28 mouse cellular contexts compared by ENCODE assay signal in genomic region chr2:5388381-5388780, GRCm38 (mm10).
"Had no signal": no experiment of that assay in that cellular context is flagged by ENCODE, and none has a peak within 500 bp of the region (broad histone marks: within the 10 kb centered on the region; RNA-seq: fewer than 3 reads in every experiment).

No protein-coding gene starts in this region.

- H3K4me1 ChIP-seq: heart, embryonic 10.5 days; hindbrain, embryonic 10.5 days; hindbrain, embryonic 12.5 days; intestine, embryonic 15.5 days; liver, embryonic 13.5 days; liver, embryonic 15.5 days had no signal

- H3K36me3 ChIP-seq: heart, embryonic 10.5 days; heart, embryonic 12.5 days; hindbrain, embryonic 10.5 days; hindbrain, embryonic 12.5 days; intestine, embryonic 15.5 days; limb, embryonic 10.5 days; limb, embryonic 12.5 days; liver, embryonic 13.5 days; liver, embryonic 15.5 days had no signal

- H3K27ac ChIP-seq: gastrocnemius, adult 2 months; heart, embryonic 10.5 days; hindbrain, embryonic 10.5 days; hindbrain, embryonic 12.5 days; hindbrain, embryonic 14.5 days; intestine, embryonic 15.5 days; left cerebral cortex, adult 2 months; limb, embryonic 10.5 days; limb, embryonic 12.5 days; liver, embryonic 13.5 days; liver, embryonic 15.5 days had no signal

- H3K9me3 ChIP-seq: heart, embryonic 10.5 days; heart, embryonic 12.5 days; hindbrain, embryonic 10.5 days; hindbrain, embryonic 12.5 days; intestine, embryonic 15.5 days; limb, embryonic 10.5 days; limb, embryonic 12.5 days; liver, embryonic 13.5 days; liver, embryonic 15.5 days had no signal

- H3K9ac ChIP-seq: heart, embryonic 12.5 days; hindbrain, embryonic 12.5 days; hindbrain, embryonic 14.5 days; intestine, embryonic 15.5 days; limb, embryonic 12.5 days; liver, embryonic 13.5 days; liver, embryonic 15.5 days had no signal

- H3K4me3 ChIP-seq: gastrocnemius, adult 2 months; heart, embryonic 10.5 days; heart, embryonic 12.5 days; hindbrain, embryonic 10.5 days; hindbrain, embryonic 12.5 days; intestine, embryonic 15.5 days; left cerebral cortex, adult 2 months; limb, embryonic 10.5 days; limb, embryonic 12.5 days; liver, embryonic 13.5 days; liver, embryonic 15.5 days had no signal

- H3K4me2 ChIP-seq: heart, embryonic 12.5 days; hindbrain, embryonic 12.5 days; hindbrain, embryonic 14.5 days; intestine, embryonic 15.5 days; limb, embryonic 12.5 days; liver, embryonic 11.5 days; liver, embryonic 13.5 days; liver, embryonic 15.5 days had no signal

- DNase-seq: gastrocnemius, adult 2 months; gastrocnemius, postnatal 10 days; gastrocnemius, postnatal 25 days; heart, adult 18-20 months; heart, postnatal 10 days; heart, postnatal 4 days; kidney, adult 18-20 months; kidney, adult 8-10 months; kidney, postnatal 10 days; kidney, postnatal 25 days; kidney, postnatal 4 days; layer of hippocampus, adult 9-11 months; liver; liver, embryonic 13.5 days had no signal

- H3K27me3 ChIP-seq: heart, embryonic 12.5 days; hindbrain, embryonic 12.5 days; intestine, embryonic 15.5 days; limb, embryonic 12.5 days; liver, embryonic 13.5 days; liver, embryonic 15.5 days had no signal

- ATAC-seq: hindbrain, embryonic 16.5 days; inflammation-experienced regulatory T-cells, adult 6 months; intestine, embryonic 15.5 days; intestine, postnatal 0 days had no signal
